Mouse (Mus musculus) retina, embryonic 14.5 days (tissue): ENCODE measurements around the gene Tulp4.
"Not testable (repeated sequence)": the region's sequence is repeated elsewhere in the genome, so short reads cannot be mapped to it uniquely, and the experiment has no call there.

Source experiments
- DNase-seq: peaks from one replicate; pipeline ENCODE4 v3.0.0-alpha.2; 2015; ENCODE audit warnings: low spot score

Tulp4 gene

DNA sequence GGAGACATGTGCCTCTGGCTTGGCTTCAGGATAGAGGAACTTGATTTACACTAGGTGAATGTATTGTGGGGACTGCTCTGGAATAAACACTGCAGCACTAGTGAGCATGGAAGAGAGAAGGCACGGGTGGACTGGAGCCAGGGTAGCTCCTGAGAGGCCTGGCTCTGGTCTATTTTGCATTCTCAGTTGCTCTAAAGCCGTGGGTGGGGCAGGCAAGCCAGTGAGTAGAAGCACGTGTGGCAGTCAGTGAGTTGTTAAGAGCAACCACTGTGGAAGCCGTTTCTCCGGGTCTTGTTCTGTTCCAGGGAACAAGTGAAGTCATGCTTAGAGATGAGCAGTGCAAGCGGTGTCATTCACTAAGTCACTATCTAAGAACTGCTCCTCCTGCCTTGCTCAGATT is 86.0 kb downstream of the Tulp4 start:
- no peak for DNase-seq

DNA sequence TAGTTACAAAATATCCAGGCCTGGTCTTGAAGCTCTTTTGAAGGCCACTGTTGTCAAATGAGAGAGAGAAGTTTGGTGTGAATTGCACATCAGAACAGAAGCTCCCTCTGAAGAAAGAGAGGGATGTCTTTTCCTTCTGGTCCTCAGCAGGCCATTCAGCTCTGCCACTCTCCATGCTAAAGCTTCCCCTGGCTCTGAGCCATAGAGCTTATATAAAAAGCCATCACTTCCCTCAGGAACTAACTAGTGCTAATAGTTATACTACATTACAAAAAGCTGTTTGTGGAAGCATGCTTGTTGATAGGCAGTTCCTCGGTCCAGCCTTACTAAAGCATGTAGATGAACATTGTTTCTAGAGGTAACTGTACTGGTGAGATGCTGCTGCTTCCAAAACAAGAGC is 89.2 kb downstream of the Tulp4 start:
- no peak for DNase-seq

DNA sequence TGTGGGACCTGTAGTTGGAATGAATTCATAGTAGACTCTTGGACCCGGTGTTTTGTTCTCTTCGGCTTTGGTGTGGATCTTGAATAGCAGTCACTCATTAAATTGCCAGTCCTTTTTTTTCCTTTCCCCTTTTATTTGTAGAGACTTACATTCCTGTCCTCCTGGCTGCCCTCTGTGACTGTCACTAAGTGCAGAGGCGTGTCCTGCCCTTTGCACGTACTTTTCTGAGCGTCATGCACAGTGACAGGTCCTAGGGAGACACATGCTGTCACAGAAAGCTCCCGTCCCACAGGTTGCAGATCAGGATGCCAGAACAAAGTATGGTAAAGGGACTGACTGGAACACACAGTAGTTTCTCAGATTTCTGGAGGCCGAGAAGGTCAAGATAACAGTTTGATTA is 91.3 kb downstream of the Tulp4 start:
- DNase-seq, result no peak

DNA sequence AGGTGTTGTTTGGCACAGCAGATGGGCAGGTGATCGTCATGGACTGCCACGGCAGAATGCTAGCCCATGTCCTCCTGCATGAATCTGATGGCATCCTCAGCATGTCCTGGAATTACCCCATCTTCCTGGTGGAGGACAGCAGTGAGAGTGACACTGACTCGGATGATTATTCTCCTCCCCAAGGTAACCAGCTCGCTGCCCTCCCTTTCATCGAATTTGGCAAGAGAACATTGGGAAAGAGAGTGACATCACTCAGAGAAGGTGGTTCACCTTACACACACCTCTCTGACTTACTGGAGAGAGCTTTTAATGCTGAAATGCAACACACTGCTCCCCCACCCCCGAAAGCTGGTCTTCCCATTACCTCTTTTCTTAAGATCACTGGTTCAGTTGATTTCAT is 92.4 kb downstream of the Tulp4 start:
- no peak for DNase-seq

DNA sequence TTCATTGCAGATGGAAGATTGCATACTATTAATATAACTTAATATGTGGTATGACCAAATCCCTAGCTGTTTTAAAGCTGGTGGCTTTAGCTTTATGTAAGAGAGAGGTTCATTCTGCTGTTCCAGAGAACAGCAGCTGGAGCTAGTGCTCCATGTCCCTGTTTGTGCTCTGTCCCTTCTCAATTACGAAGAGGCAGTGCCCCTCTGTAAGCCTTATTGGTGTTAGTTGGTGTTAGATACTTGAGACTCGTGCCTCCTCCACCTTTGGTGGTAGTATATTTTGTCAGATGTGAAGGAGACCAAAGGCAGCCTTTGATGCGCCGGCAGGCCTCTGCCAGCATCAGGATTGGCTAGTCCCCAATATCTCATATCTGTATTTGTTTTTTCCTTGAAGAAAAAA is 92.9 kb downstream of the Tulp4 start:
- DNase-seq, result no peak

DNA sequence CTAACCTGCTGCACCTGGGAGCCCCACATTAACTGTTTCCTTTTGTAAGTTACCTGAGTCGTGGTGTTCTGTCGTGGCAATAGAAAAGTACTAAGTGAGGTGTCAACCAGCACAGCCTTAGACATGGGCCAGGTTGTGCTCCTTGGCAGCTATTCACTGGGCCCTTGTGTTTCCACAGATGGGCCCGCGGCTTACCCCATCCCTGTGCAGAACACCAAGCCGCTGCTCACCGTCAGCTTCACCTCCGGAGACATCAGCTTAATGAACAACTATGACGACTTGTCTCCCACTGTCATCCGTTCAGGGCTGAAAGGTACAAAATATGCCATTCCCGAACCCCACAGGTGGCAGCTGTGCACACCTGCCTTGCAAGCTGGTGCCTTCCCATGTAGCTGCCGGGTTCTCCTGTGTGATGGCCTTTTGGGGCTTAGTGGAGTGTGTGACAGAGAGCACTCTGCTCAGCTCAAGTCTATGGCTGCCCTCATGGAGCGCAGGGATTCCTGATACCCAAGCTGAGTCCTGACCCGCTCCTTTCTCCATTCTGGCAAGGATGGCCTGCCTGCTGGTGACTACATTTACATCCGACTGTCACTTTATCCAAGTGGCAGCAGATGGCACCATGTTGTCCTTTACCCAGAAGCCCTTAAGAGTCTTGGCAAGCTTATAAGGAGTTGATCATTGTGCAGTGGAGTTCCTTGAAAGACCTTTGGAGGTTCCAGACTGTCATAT is 95.4 kb downstream of the Tulp4 start:
- DNase-seq, result no peak

DNA sequence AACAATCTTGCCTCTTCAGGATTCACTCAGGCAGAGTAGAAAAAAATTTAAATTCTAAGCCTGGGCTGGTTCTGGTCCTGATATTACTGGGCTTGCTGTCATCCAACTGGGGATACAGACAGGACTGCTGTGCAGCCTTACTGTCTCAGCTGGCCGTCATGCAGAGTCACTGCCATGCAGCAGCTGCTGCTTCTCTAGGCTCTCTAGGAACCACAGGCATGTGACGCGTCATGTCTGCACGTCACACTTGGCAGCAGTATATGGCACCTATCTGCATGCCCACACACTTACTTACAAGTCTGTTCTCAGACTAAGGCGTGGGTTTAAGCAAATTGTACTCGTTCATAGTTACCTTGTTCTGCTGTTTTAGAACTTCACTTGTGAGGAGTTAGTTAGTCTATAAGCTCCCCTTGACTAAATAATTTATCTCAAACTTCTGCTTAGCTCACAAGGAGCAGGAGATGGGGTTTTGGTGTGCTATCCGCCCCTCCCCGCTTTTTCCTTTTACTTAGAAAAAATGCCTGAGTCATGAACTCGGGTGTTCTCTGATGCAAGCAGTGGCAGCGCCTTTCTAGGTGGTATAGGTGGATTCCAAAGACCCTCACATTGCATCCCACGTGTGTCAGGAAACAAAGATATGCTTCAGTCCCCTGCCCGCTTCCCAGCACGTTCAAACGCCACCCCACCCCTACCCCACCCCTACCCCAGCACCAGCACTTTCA is 96.3 kb downstream of the Tulp4 start:
- DNase-seq, result no peak

DNA sequence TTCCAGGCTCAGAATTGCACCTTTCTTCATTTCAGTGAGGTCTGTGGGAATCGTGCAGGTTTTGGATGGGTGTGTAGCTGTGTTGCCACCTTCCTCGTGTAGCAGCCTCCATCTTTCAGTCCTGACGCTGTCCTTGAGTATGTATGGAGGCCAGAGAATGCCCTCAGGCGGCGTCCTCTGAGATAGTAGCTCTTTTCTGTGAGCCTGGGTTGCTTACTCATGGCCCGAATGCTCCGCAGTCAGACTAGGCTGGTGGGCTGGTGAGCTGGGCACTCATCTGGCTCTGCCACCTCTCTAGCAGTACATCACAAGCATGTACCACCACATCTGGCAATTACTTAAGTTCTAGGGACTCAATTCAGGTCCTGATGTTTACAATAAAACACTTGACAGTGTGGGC is 96.9 kb downstream of the Tulp4 start:
- DNase-seq, result no peak

DNA sequence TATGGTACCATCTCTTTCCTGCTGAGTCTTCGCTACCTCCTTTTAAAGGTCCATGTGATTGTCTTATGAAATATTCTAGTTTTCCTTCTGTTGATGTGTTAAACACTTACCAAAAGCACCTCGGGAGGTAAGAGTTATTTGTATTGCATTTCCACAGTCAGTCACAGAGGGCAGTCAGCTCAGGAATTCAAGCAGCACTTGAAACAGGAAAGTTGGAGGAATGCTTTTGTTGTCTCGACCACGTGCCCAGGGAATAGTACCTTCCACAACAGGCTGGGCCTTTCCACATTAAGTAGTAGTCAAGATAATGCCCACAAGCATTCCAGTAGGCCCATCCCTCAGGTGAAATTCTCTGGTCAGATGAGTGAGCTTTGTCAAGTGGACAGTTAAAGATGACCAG is 97.6 kb downstream of the Tulp4 start:
- no peak for DNase-seq

DNA sequence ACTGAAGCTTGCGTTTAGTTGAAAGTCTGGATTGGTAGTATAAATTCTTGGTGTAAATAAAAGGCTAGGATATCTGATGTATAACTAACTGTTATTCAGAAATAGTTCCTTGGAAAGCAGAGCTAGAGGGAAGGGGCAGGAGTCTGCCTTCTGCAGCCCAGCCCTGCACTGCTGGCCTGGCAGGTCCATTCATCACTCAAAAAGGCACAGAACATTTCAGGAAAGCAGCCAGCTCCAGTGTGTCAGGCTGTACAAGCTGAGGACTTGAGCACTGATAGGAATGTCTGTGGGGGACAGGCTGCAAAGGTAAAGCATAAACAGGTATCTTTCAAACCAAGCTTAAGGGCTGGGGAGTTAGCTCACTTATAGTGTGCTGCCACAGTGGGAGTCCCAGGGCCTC is 105.5 kb downstream of the Tulp4 start:
- DNase-seq, result no peak

DNA sequence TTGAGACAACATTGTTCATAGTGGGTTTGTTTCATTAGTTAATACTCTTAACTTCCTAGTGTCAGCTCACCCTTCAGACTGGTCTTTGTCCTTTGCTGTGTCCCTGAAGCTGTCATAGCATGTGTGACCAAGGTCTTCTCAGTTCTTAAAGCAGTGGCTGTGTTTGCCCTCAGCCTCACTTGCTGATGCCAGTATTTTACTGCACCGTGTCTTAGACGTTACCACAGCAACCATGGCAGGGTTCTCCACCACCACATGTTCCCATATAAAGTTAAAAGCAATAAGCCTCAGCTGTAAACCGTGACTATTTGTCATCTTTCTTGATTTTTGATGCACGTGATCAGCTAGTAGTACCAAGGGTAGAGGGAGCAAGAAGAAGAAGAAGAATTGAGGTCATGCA is 109.4 kb downstream of the Tulp4 start:
- no peak for DNase-seq

DNA sequence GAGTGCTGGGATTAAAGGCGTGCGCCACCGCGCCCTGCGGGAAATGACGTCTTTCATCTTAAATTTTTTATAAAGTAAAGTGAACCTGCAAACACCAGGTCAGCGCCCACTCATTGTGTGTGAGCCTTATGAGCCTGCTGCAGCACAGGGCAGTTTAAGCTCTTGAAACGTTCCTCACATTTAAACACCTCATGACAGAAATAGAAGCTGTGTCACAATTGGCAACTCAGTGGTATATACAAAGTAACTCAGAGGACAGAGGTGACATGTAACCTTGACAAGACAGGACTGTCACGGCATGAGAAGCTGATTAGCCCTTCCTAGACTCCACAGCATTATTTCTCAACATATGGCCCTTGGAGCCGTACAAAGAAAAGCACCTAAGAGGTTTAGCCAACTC is 110.3 kb downstream of the Tulp4 start:
- DNase-seq, result no peak

DNA sequence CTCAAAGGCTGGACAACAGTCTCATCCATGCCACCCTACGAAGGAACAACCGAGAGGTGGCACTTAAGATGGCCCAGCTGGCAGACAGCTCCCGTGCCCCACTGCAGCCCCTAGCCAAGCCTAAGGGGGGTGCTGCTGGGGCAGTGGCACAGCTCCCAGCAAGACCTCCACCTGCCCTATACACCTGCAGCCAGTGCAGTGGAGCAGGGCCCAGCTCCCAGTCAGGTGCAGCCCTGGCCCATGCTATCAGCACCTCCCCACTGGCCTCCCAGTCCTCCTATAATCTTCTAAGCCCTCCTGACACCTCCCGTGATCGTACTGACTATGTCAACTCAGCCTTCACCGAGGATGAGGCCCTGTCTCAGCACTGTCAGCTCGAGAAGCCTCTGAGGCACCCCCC is 126.4 kb downstream of the Tulp4 start:
- DNase-seq, result not testable (repeated sequence)

DNA sequence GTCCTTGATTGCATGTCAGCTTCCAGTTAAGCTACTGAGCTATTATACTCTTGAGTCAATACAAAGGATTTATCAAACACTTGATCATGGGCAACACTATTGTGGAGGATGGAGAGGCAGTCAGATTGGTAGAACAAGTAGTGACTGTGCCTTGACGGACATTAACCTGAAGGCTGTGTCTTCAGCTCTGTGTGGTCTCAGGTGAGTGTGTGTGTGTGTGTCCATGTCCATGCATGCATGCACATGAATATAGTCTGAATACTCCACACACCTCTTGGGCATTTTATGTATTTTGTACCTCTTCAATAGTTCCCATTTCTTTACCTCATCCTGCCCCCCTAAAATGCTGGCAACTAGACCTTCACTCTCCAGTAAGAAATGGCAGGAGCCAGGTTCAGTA is 145.1 kb downstream of the Tulp4 start:
- not testable (repeated sequence) for DNase-seq

DNA sequence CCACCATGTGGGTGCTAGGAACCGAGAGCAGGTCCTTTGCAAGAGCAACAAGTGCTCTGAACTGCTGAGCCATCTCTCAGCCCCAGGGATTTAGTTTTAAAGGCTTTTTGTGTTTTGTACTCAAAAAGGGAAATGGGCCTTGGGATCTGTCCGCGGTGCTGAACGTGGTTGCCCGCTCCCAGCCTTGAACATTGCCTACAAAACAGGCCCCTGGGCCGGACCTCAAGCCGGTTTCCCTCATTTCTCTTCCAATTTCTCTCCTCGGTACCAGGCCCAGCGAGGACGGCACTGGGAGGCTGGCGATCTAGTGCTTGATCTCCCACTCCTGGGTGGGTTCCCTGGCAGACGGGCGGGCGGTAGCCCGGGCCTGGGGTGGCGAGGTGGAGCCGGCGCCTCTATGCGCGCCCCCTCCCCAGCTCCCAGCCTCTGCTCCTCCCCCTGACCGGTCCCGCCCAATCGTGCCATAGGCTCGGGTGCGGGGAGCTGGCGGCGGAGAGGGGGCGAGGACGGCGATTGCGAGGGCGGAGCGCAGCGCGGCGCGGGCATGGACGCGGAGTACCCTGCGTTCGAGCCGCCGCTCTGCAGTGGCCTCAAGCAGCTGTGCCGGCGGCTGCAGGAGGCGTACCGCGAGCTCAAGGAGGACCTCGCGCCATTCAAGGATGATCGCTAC is 150.3 kb downstream of the Tulp4 start, which contains the start of gene Tmem181a:
Gene Tmem181a, plus strand, starts transcription at position 461 of the 670 bp plus-strand sequence.
- DNase-seq, result not testable (repeated sequence)

DNA sequence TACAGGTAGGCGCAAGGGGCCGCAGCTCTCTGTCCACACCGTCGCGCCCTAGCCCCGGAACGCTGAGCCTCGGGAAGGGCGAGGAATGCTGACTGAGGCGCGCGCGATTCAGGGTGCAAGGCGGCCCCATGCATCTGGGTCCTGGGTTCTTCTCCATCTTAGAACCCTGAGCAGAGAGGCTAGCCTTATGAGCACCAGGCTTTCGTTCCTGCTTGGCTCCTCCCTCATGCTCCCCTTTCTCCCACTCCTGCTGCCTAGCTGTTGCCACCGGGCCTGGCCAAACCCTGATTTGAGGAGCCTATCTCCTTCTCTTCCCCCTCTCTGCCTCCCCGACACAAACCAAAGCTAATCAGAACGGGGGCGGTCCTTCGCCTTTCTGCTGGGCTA is 150.8 kb downstream of the Tulp4 start:
- not testable (repeated sequence) for DNase-seq

DNA sequence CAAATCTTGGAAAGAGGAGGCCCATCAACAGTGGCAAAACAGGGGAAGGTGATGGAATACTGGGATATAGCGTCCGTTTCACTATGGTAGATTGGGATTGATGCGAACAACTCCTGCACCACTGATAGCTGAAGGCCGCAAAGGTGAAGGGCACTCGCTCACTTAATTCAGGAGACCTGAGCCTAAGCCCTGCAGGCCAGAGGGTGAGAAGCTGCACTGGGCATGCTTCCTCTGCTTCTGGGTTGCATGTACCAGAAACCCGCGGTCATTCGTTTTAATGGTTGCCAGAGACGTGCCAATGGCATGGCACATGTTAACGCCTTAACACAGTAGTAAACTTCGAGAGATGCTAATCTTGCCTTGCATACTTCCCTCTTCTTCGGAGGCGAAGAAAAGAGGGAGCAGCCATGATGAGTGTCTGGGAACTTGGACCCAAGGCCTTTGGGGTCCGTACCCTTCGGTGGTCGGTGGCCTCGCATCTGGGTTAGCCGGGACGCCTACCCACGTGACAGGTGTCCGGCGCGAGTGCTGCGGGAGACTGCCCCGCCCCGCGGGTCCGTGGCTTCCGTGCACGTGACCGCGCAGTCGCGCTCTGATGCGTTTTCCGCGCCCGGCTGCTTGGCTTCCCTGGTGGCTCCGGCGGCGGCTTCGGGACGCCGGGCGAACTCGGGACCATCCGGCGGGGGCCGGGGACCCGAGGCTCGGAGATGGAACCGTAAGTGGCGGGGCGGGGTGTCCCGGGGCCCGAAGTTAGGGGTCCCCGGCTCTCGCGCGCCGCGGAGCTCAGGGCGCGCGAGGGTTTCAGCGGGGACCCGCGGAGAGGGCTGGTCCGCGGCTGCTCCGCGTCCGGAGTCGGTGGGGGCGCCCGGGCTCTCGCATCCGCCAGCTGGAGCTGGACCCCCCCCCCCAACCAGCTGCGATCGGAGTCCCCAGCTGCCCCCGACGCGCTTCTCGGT is 163.9 kb downstream of the Tulp4 start:
- DNase-seq, result peak; percentile 35

DNA sequence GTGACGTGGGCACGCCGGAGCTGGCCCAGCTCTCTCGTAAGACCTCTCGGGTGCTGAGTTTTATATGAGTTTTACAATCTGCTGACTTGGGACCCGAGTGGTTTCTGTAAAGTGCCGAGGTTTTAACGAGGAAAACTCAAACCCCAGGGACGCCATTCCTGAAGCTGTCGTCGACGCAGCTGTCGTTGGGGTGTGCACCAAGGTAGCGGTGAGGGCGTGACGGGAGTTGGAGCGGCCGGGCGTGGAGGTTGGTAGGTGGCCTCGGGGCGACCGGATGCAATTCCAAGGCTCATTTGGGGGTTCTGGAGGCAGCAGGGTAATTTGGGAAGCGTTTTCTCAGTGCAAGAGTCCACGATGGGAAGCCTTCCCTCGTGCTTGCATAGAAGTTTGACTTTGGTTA is 164.6 kb downstream of the Tulp4 start:
- DNase-seq, result peak; percentile 20

DNA sequence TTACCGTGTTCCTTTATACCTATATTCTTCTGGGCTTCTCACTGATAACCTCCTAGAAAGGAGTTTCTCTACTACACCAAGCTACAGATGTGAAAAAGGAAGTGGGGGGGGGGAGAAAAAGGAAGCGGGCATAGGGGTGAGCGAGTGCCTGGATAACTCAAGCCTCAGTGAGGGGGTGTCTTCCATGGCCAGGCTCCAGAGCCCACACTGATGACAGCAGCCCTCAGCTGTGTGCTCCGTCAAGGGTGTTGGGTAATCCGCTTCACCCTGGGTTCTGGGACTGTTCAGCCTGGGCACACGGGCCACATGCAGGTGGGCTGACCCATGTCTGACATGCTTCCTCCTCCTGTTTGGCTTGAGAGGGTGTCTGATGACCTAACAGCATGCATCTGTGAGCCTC is 165.7 kb downstream of the Tulp4 start:
- DNase-seq, result not testable (repeated sequence)

DNA sequence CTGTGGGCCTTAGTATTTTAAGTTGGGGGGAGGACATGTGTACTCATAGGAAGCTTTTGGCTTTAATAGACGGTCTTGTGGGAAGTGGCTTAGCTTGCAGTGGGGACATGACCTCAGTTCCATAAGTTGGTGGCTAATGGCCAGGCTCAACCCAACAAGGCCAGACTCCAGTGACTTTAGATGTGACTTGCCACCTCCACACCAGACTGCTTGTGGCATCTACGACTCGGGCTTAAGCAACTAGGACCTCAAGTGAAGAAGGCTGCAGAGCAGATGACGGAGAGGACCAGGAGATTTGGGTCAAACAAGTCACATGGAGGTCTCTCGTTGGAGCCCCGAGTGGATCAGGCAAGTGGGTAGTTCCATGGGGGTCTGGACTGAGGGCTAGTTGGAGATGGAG is 168.5 kb downstream of the Tulp4 start:
- not testable (repeated sequence) for DNase-seq

DNA sequence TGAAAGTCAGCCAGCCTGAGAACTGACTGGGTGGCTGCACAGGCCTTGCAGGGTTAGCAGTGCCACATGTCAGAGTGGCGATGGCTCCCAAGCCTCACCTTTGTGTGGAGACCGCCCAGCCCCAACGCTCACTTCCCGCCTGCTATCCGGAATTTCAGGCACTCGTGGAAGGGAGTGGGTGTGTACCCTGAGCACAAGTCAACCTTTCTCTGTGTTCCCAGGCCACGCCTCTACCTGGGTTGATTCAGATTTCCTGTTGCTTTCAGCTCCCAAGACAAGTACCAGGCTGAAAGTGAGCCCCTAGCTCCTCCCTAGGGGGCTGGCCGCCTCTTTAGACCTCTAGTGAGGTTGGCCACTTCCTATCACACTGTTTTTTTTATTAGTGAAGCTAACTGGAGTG is 173.0 kb downstream of the Tulp4 start:
- DNase-seq, result not testable (repeated sequence)

DNA sequence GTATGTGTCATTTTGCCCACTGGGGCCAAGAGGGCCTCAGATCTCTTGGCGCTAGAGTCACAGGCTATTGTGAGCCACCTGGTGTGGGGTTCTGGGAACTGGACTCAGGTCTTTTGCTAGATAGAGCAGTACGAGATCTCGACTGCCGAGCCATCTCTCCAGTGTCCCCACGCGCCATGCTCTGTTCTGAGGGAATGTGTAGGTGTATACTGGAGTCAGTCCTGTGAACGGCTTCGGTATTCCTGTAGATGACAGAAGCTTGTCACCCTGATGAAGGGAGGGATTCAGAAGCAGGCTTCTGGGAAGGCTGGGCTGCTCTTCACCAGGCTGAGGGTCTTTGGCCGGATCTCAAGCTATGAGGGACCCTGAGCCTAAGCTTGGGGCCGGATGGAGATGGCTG is 173.5 kb downstream of the Tulp4 start:
- DNase-seq, result not testable (repeated sequence)
